Mouse (Mus musculus): ENCODE measurements around the gene Fam193a. TPM values are rescaled to one million over a fixed set of nuclear protein-coding genes. Genes with fewer than 3 reads are reported as not detected.

Gene Fam193a
- 38.3 and 40.2 TPM in 2 replicates for polyA plus RNA-seq (2011; ENCODE audit: insufficient read depth, insufficient read length, low read depth, missing spikeins)

DNA sequence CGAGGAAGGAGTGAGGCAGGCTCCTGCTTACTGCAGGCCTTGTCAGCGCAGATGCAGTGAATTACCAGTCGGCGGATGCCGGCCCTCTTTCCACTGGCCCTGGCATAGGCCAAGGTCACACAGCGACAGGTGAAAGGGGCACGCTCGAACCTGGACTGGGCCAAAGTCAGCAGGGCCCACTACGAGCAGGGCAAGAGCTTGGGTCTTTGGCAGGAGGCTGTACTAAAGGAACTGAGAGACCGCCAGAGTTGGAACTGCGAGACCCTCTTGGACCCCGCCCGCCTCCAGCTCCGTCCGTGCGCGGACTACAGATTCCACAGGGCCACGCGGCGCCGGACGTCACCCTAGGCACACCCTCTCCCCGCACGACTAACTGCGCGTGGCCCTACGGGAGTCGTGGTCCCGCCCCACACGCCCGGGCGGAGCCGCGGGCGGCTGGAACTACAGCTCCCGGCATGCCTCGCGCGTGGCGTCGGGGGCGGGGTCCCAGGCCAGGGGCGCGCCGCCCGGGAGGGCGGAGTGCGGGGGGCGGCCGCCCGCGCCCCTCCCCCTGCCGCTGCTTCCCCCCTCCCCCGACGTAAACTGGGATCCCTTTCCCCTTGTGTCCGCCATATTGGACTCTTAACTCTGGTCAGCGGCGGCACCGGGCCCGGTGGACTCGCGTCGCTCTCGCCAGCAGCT lies at the start of gene Fam193a:
TSS of gene Fam193a (plus strand) at position 593 of the 681 bp plus-strand sequence.
- Histone ChIP-seq H3K9me3 (replicated peaks; ENCODE audit: control insufficient read depth, insufficient read depth, low read length, poor library complexity, severe bottlenecking) (no peaks in the 10 kb centered on the region), H3K4me1 (ENCODE audit: control insufficient read depth, insufficient read depth, low read length) (no peaks in the 10 kb centered on the region), H3K27me3 (ENCODE audit: control insufficient read depth, insufficient read depth, low read length, poor library complexity, severe bottlenecking) (no peaks in the 10 kb centered on the region), H3K27ac (ENCODE audit: insufficient read depth, low read length) (peak within 1 kb of the TSS; percentile 40), H3K9ac (ENCODE audit: low read depth, poor library complexity, severe bottlenecking) (peak within 1 kb of the TSS; percentile 97), H3K4me3 (ENCODE audit: low read depth, low read length) (peak within 1 kb of the TSS; percentile 76), H3K36me3 (ENCODE audit: control insufficient read depth, insufficient read depth, low read length, poor library complexity, severe bottlenecking) (no peaks in the 10 kb centered on the region)
- TF ChIP-seq EP300 (IDR thresholded peaks at IDR 0.05; ENCODE audit: insufficient read depth, low read depth, low read length) (no peak), POLR2A (IDR thresholded peaks at IDR 0.05; ENCODE audit: insufficient read depth, low read length) (no peak), CTCF (IDR thresholded peaks at IDR 0.05; ENCODE audit: low read depth, low read length) (no peak)

DNA sequence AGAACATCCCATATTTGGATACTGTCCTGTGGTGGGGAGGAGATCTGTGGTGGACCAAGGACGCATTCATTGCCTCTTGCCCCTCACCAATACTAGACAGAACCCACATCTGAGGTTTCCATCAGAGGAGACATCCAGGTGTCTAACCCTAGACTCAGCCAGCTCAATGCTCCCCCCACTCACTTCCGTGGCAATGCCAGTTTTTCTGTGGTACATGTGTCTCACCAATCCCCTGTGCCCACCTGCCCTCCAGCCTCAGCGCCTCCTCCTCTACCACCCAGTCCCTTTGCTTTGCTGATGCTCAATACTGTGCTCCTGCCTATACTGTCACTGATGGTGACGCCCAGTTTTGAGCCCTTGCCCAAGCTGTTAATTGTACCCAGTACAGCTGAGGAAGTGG lies 48.5 kb upstream of the Fam193a start:
- no peak for TF ChIP-seq POLR2A (IDR thresholded peaks at IDR 0.05; ENCODE audit: insufficient read depth, low read length)
- no peak for TF ChIP-seq CTCF (IDR thresholded peaks at IDR 0.05; ENCODE audit: low read depth, low read length)
- TF ChIP-seq EP300 (IDR thresholded peaks at IDR 0.05; ENCODE audit: insufficient read depth, low read depth, low read length) = no peak
- H3K9ac ChIP-seq (ENCODE audit: low read depth, poor library complexity, severe bottlenecking) = no peak overlapping the region

GRCm38 (mm10) chr5:34325286-34325685 lies 44.4 kb upstream of the Fam193a start:
- TF ChIP-seq POLR2A (IDR thresholded peaks at IDR 0.05; ENCODE audit: insufficient read depth, low read length) (no peak), EP300 (IDR thresholded peaks at IDR 0.05; ENCODE audit: insufficient read depth, low read depth, low read length) (no peak), CTCF (IDR thresholded peaks at IDR 0.05; ENCODE audit: low read depth, low read length) (no peak)
- Histone ChIP-seq H3K9me3 (replicated peaks; ENCODE audit: control insufficient read depth, insufficient read depth, low read length, poor library complexity, severe bottlenecking) (no peaks in the 10 kb centered on the region), H3K4me3 (ENCODE audit: low read depth, low read length) (no peak overlapping the region), H3K4me1 (ENCODE audit: control insufficient read depth, insufficient read depth, low read length) (no peaks in the 10 kb centered on the region), H3K27ac (ENCODE audit: insufficient read depth, low read length) (no peak overlapping the region), H3K27me3 (ENCODE audit: control insufficient read depth, insufficient read depth, low read length, poor library complexity, severe bottlenecking) (no peaks in the 10 kb centered on the region), H3K9ac (ENCODE audit: low read depth, poor library complexity, severe bottlenecking) (no peak overlapping the region), H3K36me3 (ENCODE audit: control insufficient read depth, insufficient read depth, low read length, poor library complexity, severe bottlenecking) (no peaks in the 10 kb centered on the region)

More for the DNA sequence above, 48.5 kb upstream of the Fam193a start:
- Histone ChIP-seq H3K4me1 (ENCODE audit: control insufficient read depth, insufficient read depth, low read length) (no peaks in the 10 kb centered on the region), H3K36me3 (ENCODE audit: control insufficient read depth, insufficient read depth, low read length, poor library complexity, severe bottlenecking) (no peaks in the 10 kb centered on the region), H3K4me3 (ENCODE audit: low read depth, low read length) (no peak overlapping the region), H3K9me3 (replicated peaks; ENCODE audit: control insufficient read depth, insufficient read depth, low read length, poor library complexity, severe bottlenecking) (no peaks in the 10 kb centered on the region), H3K27ac (ENCODE audit: insufficient read depth, low read length) (no peak overlapping the region), H3K27me3 (ENCODE audit: control insufficient read depth, insufficient read depth, low read length, poor library complexity, severe bottlenecking) (no peaks in the 10 kb centered on the region)

GRCm38 (mm10) chr5:34326249-34326691 lies 43.5 kb upstream of the Fam193a start:
- Histone ChIP-seq H3K27ac (ENCODE audit: insufficient read depth, low read length) (no peak overlapping the region), H3K9me3 (replicated peaks; ENCODE audit: control insufficient read depth, insufficient read depth, low read length, poor library complexity, severe bottlenecking) (no peaks in the 10 kb centered on the region), H3K36me3 (ENCODE audit: control insufficient read depth, insufficient read depth, low read length, poor library complexity, severe bottlenecking) (no peaks in the 10 kb centered on the region), H3K9ac (ENCODE audit: low read depth, poor library complexity, severe bottlenecking) (no peak overlapping the region), H3K4me1 (ENCODE audit: control insufficient read depth, insufficient read depth, low read length) (no peaks in the 10 kb centered on the region), H3K4me3 (ENCODE audit: low read depth, low read length) (no peak overlapping the region), H3K27me3 (ENCODE audit: control insufficient read depth, insufficient read depth, low read length, poor library complexity, severe bottlenecking) (no peaks in the 10 kb centered on the region)
- TF ChIP-seq POLR2A (IDR thresholded peaks at IDR 0.05; ENCODE audit: insufficient read depth, low read length) = no peak
- TF ChIP-seq EP300 (IDR thresholded peaks at IDR 0.05; ENCODE audit: insufficient read depth, low read depth, low read length) = no peak
- no peak for TF ChIP-seq CTCF (IDR thresholded peaks at IDR 0.05; ENCODE audit: low read depth, low read length)

DNA sequence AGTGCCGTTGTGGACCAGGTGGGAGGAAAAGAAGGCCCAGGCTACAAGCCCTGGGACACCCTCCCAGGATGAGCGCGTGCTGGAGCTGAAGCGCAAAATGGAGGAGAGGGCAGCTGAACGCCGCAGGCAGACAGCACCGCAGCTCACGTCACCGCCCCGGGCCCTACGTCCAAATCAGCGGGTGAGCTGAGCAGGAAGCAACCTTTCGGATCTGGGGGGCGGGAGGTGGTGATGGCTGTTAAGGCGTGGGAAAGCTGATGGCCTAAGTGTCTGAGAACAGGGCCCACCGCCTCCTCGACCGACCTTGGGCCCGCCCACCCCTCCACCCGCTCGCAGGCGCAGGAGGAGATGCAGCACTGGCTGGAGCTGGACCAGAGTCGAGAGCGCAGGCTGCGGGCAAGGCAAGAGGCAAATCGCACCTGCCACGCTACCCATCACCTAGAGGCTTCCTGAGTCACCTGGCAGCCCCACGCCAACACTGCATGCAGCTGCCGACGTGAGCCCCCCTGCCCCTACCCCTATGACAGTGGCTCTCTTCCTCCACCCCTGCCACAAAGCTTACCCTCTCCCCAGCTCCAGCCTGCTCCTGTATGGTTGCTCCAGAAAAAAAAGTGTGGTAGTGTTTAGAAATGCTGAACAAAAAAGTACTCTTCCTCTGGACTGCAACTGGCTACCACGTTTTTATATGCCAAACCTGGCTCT lies 42.7 kb upstream of the Fam193a start:
- H3K4me1 ChIP-seq (ENCODE audit: control insufficient read depth, insufficient read depth, low read length) = no peaks in the 10 kb centered on the region
- no peaks in the 10 kb centered on the region for H3K27me3 ChIP-seq (ENCODE audit: control insufficient read depth, insufficient read depth, low read length, poor library complexity, severe bottlenecking)
- H3K9me3 ChIP-seq (replicated peaks; ENCODE audit: control insufficient read depth, insufficient read depth, low read length, poor library complexity, severe bottlenecking) = no peaks in the 10 kb centered on the region
- H3K4me3 ChIP-seq (ENCODE audit: low read depth, low read length) = peak overlapping the region; percentile 57
- no peak overlapping the region for H3K27ac ChIP-seq (ENCODE audit: insufficient read depth, low read length)
- H3K36me3 ChIP-seq (ENCODE audit: control insufficient read depth, insufficient read depth, low read length, poor library complexity, severe bottlenecking) = no peaks in the 10 kb centered on the region
- H3K9ac ChIP-seq (ENCODE audit: low read depth, poor library complexity, severe bottlenecking) = peak overlapping the region; percentile 13
- TF ChIP-seq EP300 (IDR thresholded peaks at IDR 0.05; ENCODE audit: insufficient read depth, low read depth, low read length) (0 out of 2 replicates have a peak, but pooled peaks have one; percentile 22), CTCF (IDR thresholded peaks at IDR 0.05; ENCODE audit: low read depth, low read length) (no peak), POLR2A (IDR thresholded peaks at IDR 0.05; ENCODE audit: insufficient read depth, low read length) (peak; percentile 26)

DNA sequence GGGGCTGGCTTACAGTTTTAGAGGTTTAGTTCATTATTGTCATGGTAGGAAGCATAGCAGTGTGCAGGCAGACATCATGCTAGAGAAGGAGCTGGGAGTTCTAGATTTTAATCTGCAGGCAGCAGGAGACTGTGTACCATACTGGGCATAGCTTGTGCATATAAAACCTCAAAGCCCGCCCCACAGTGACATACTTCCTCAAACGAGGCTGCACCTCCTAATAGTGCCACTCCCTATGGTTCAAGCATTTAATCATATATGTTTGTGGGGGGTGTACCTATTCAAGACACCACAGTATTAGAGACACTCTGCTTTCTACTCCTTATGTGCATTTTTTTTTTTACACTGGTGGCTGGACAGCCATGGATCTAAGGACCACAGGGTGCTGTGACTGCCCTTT lies 39.6 kb upstream of the Fam193a start:
- Histone ChIP-seq H3K9me3 (replicated peaks; ENCODE audit: control insufficient read depth, insufficient read depth, low read length, poor library complexity, severe bottlenecking) (no peaks in the 10 kb centered on the region), H3K27me3 (ENCODE audit: control insufficient read depth, insufficient read depth, low read length, poor library complexity, severe bottlenecking) (no peaks in the 10 kb centered on the region), H3K4me1 (ENCODE audit: control insufficient read depth, insufficient read depth, low read length) (no peaks in the 10 kb centered on the region), H3K36me3 (ENCODE audit: control insufficient read depth, insufficient read depth, low read length, poor library complexity, severe bottlenecking) (0 out of 2 replicates have a peak, but pooled peaks cover 3% of the 10 kb centered on the region), H3K27ac (ENCODE audit: insufficient read depth, low read length) (no peak overlapping the region), H3K4me3 (ENCODE audit: low read depth, low read length) (no peak overlapping the region), H3K9ac (ENCODE audit: low read depth, poor library complexity, severe bottlenecking) (no peak overlapping the region)
- TF ChIP-seq CTCF (IDR thresholded peaks at IDR 0.05; ENCODE audit: low read depth, low read length) = no peak
- TF ChIP-seq POLR2A (IDR thresholded peaks at IDR 0.05; ENCODE audit: insufficient read depth, low read length) = no peak
- no peak for TF ChIP-seq EP300 (IDR thresholded peaks at IDR 0.05; ENCODE audit: insufficient read depth, low read depth, low read length)
